Mouse (Mus musculus) embryonic stem cell, embryonic (primary cell): Measurements from ENCODE around the gene Plpp6.

Experiments
- CTCF ChIA-PET, 4 experiments: fragments of 300-600 bp in 2 of 4; fragments of 350-600 bp in 2 of 4; sonication (Branson Sonifier 250); formaldehyde crosslinking; loops; one replicate each; lab custom pipeline; 2022; ENCODE audit warnings: inconsistent platforms in 2 of 4; lab: Charles Lee
- POLR2A ChIA-PET, 4 experiments: fragments of 300-600 bp in 2 of 4; fragments of 350-600 bp in 2 of 4; sonication (Branson Sonifier 250); formaldehyde crosslinking; loops; one replicate each; lab custom pipeline; 2022; ENCODE audit warnings: antibody characterized with exemption in 4 of 4, inconsistent platforms in 1 of 4; lab: Charles Lee

The Plpp6 gene

GRCm38 (mm10) chr19:28963842-28964551, at the start of gene Plpp6:
Plpp6 (plus strand) TSS chr19:28963953.
- CTCF ChIA-PET: interaction anchor here (0.5 to 1.6 kb wide), 12 partner anchors 11 to 1182 kb away, joined by 3 to 16 read pairs (median 4); partner anchors contain the start of gene Cdc37l1 (in 1 of the 4)

GRCm38 (mm10) chr19:28914598-28914997, 49.2 kb upstream of the Plpp6 start:
- ChIA-PET POLR2A (no interaction called here), CTCF (interaction anchor here in 1 of 4 experiments (0.6 kb wide), 2 partner anchors 127 to 707 kb away, joined by 3 to 7 read pairs; no protein-coding TSS in a partner anchor)

More at GRCm38 (mm10) chr19:28963842-28964551, at the start of gene Plpp6:
- POLR2A ChIA-PET: interaction anchor here in 3 of 4 experiments (0.6 to 3.2 kb wide), 11 partner anchors 9 to 952 kb away, joined by 3 to 14 read pairs (median 4); partner anchors contain the start of genes Ak3 (in 1 of the 3), Cdc37l1 (in 1 of the 3) and Rcl1 (in 1 of the 3)

- ChIA-PET POLR2A (no interaction called here), CTCF (no interaction called here)
Observed at GRCm38 (mm10) chr19:28915602-28916250, 48.0 kb upstream of the Plpp6 start.

- POLR2A ChIA-PET: no interaction called here
- CTCF ChIA-PET: no interaction called here
Observed at GRCm38 (mm10) chr19:28916492-28916891, 47.3 kb upstream of the Plpp6 start.

- CTCF ChIA-PET: interaction anchor here in 2 of 4 experiments (0.6 to 0.7 kb wide), 2 partner anchors 141 to 271 kb away, joined by 3 to 4 read pairs; no protein-coding TSS in a partner anchor
- POLR2A ChIA-PET: no interaction called here
Observed at GRCm38 (mm10) chr19:28917839-28918238, 45.9 kb upstream of the Plpp6 start.

- ChIA-PET POLR2A (no interaction called here), CTCF (no interaction called here)
Observed at GRCm38 (mm10) chr19:28926366-28926765, 37.4 kb upstream of the Plpp6 start.

GRCm38 (mm10) chr19:28927396-28927795, 36.4 kb upstream of the Plpp6 start:
- POLR2A ChIA-PET: interaction anchor here in 1 of 4 experiments (0.6 kb wide), 1 partner anchor 1103 kb away, joined by 4 read pairs; the partner anchor contains the start of gene Uhrf2
- CTCF ChIA-PET: no interaction called here

- CTCF ChIA-PET: no interaction called here
- POLR2A ChIA-PET: no interaction called here
Observed at GRCm38 (mm10) chr19:28929034-28929433, 34.7 kb upstream of the Plpp6 start.

- ChIA-PET POLR2A (no interaction called here), CTCF (no interaction called here)
Observed at GRCm38 (mm10) chr19:28934897-28935296, 28.9 kb upstream of the Plpp6 start.

GRCm38 (mm10) chr19:28940135-28940874, 23.4 kb upstream of the Plpp6 start:
- ChIA-PET POLR2A (interaction anchor here in 1 of 4 experiments (1.1 kb wide), 1 partner anchor 13 kb away, joined by 3 read pairs; no protein-coding TSS in a partner anchor), CTCF (interaction anchor here in 2 of 4 experiments (0.8 to 1.1 kb wide), 2 partner anchors 463 to 561 kb away, joined by 3 read pairs; no protein-coding TSS in a partner anchor)

GRCm38 (mm10) chr19:28941271-28941670, 22.5 kb upstream of the Plpp6 start:
- CTCF ChIA-PET: interaction anchor here in 2 of 4 experiments (0.8 to 1.1 kb wide), 2 partner anchors 464 to 560 kb away, joined by 3 read pairs; no protein-coding TSS in a partner anchor
- POLR2A ChIA-PET: no interaction called here

GRCm38 (mm10) chr19:28946782-28947181, 17.0 kb upstream of the Plpp6 start:
- CTCF ChIA-PET: interaction anchor here in 1 of 4 experiments (0.7 kb wide), 1 partner anchor 459 kb away, joined by 3 read pairs; no protein-coding TSS in a partner anchor
- POLR2A ChIA-PET: interaction anchor here in 1 of 4 experiments (0.6 kb wide), 1 partner anchor 15 kb away, joined by 4 read pairs; no protein-coding TSS in a partner anchor

- CTCF ChIA-PET: no interaction called here
Observed at GRCm38 (mm10) chr19:28947311-28947710, 16.4 kb upstream of the Plpp6 start.

GRCm38 (mm10) chr19:28951251-28951650, 12.5 kb upstream of the Plpp6 start:
- ChIA-PET CTCF (no interaction called here), POLR2A (no interaction called here)

More at GRCm38 (mm10) chr19:28947311-28947710, 16.4 kb upstream of the Plpp6 start:
- POLR2A ChIA-PET: interaction anchor here in 1 of 4 experiments (0.6 kb wide), 1 partner anchor 48 kb away, joined by 3 read pairs; no protein-coding TSS in a partner anchor

- ChIA-PET POLR2A (interaction anchor here (0.6 to 3.2 kb wide), 9 partner anchors 10 to 951 kb away, joined by 3 to 14 read pairs (median 4); partner anchors contain the start of genes Cdc37l1 (in 2 of the 4) and Ak3 (in 1 of the 4)), CTCF (interaction anchor here (0.5 to 1.6 kb wide), 15 partner anchors 8 to 575 kb away, joined by 3 to 7 read pairs (median 4); no protein-coding TSS in a partner anchor)
Observed at GRCm38 (mm10) chr19:28963113-28963512, 640 bp upstream of the Plpp6 start.

- ChIA-PET POLR2A (interaction anchor here (0.6 to 3.2 kb wide), 11 partner anchors 9 to 952 kb away, joined by 3 to 14 read pairs (median 4); partner anchors contain the start of genes Ak3 (in 1 of the 4), Cdc37l1 (in 1 of the 4) and Rcl1 (in 1 of the 4)), CTCF (interaction anchor here (0.5 to 1.6 kb wide), 19 partner anchors 8 to 575 kb away, joined by 3 to 16 read pairs (median 4); partner anchors contain the start of gene Cdc37l1 (in 1 of the 4))
Observed at GRCm38 (mm10) chr19:28963513-28963841, 276 bp upstream of the Plpp6 start.

- POLR2A ChIA-PET: interaction anchor here in 3 of 4 experiments (1.0 to 3.2 kb wide), 6 partner anchors 23 to 137 kb away, joined by 3 to 14 read pairs (median 4); partner anchors contain the start of genes Ak3 (in 1 of the 3), Cdc37l1 (in 1 of the 3) and Rcl1 (in 1 of the 3)
- CTCF ChIA-PET: interaction anchor here in 2 of 4 experiments (0.5 to 0.6 kb wide), 2 partner anchors 15 to 1183 kb away, joined by 3 to 5 read pairs; no protein-coding TSS in a partner anchor
Observed at GRCm38 (mm10) chr19:28964552-28964903, 775 bp downstream of the Plpp6 start.

GRCm38 (mm10) chr19:28967652-28968051, 3.9 kb downstream of the Plpp6 start, which contains the start of gene 4430402I18Rik:
4430402I18Rik (minus strand) TSS chr19:28967800.
- ChIA-PET POLR2A (interaction anchor here in 3 of 4 experiments (0.6 to 1.5 kb wide), 10 partner anchors 11 to 839 kb away, joined by 3 to 9 read pairs (median 4); partner anchors contain the start of genes Cdc37l1 (in 1 of the 3) and Rcl1 (in 1 of the 3)), CTCF (interaction anchor here in 3 of 4 experiments (0.6 to 1.0 kb wide), 5 partner anchors 22 to 534 kb away, joined by 3 to 4 read pairs (median 4); no protein-coding TSS in a partner anchor)
